Mouse (Mus musculus): ENCODE data around the gene Cdhr3.
"Not testable (repeated sequence)": the region's sequence is repeated elsewhere in the genome, so short reads cannot be mapped to it uniquely, and the experiment has no call there.

The Cdhr3 gene

GRCm38 (mm10) chr12:33000402-33000801 lies 92.3 kb downstream of the Cdhr3 start:
- DNase-seq, result no peak

DNA sequence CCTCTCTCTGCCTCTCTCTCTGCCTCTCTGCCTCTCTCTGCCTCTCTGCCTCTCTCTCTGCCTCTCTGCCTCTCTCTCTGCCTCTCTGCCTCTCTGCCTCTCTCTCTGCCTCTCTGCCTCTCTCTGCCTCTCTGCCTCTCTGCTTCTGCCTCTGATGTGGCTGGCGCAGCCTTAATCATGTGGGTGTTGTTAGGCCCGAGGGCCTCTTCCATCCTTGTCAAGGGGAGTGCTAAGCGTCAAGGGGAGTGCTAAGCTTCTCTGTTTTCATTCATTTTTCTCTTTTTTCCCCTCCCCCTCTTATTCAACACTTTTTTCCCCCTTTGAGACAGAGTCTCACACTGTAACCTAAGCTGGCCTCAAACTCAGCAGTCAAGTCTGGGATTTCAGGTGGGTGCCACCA lies 92.9 kb downstream of the Cdhr3 start:
- DNase-seq, result not testable (repeated sequence)

- no peak for DNase-seq
Observed at GRCm38 (mm10) chr12:32998766-32999165, 93.9 kb downstream of the Cdhr3 start.

DNA sequence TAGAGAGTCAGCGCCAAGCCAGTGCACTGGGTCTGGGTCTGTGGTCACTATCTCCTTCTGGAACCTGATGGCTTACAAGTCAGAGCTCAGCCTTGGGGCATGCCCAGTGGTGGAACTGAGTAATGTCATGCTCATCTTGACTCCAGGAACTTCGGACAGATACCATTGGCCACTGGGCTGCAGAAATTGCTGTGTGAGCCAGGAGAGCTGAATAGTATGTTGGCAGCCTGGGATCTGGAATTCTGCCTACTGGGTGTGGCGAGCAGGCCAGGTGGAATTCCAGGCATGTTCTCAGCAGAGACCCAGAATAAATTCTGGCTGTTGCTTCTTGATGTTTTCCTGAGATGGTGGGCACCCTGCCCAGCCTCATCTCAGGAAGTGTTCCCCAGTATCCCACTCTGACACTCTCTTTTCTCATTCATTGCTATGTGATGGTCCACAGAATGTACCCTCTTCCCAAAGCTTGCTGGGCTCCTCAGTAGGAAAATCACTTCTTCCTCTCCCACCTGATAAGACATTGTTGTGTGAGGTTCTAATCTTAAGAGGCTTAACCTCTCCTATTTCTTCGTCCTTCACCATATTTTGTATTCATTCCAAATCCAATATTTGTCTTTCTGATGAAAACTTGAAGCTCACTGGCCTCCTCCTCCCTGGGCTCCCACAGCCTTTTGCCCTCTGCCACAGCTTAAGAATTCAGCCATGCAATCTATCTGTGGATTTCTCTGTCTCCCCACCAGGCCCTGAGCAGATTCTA lies 97.4 kb downstream of the Cdhr3 start:
- peak; percentile 63 to 67 for DNase-seq

DNA sequence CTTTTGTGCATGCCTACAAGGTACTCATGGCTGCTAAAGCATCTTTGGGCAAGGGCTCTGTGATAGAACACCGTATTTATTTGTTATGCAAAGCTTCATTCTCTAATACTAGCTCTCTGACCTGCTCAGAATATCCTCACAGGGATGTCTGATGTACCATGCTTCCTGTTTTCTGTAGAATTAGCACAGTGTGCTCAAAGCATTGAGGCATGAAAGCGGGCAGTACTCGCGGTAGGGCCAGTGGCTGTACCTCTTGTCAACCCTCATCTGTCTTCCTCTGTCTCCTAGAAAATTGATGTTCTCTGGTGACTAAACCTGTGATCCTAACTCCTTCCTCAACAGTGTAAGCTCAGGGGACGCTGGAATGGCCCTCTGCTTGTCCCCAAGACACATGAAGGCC lies 98.6 kb downstream of the Cdhr3 start:
- DNase-seq, result no peak

DNA sequence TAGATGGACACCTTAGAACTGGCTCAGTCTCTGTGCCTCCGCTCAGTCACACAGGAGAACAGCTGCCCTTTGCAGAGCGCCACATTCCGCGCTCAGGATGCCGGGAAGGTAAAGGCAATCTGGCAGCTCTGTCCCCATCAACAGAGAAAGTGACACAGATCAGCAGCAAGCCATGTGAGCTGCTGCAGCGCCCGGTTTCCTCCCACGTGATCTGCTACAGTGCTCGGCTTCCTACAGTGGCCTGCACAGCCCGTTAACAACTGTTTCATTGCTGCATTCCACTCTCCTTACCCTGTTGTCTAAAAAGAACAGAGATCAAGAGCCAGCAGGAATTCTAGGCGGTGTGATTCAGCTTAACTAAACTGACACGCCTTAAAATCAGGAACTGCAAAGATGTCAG lies 102.9 kb downstream of the Cdhr3 start:
- no peak for DNase-seq

DNA sequence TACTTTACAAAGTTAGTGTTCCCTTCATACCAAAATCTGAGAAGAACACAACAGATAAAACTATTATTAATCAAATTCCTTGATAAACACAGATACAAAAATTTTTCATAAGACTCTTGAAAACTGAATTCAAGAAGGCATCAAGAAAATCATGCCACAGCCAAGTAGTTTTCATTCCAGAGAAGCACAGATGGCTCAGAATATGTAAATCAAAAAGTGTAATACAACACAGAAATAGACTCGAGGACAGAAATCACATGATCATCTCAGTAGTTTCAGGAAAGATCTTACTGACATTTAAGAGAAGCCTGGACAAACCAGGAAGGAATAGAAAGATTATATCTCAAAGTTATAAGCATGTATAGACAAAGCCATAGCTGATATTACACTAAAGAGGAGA lies 106.4 kb downstream of the Cdhr3 start:
- DNase-seq, result no peak
